Mouse (Mus musculus) hindbrain, embryonic 16.5 days (tissue): Measurements from ENCODE around the gene Ptprn2. TPM values are rescaled to one million over a fixed set of nuclear protein-coding genes. Genes with fewer than 3 reads are reported as not detected.

ENCODE experiments used
- ATAC-seq: fragments of 200-750 bp; cut with Nextera tagmentation; 2 replicates; pipeline ENCODE4 v1.8.0; 2017; ENCODE audit warnings: moderate TSS enrichment, moderate library complexity
- H3K27ac ChIP-seq: fragments of 300-500 bp; sonication (generic); 2 replicates; pipeline ENCODE4 v1.5.1; 2014; ENCODE audit warnings: low read depth, mild to moderate bottlenecking, control low read depth, low read length, moderate library complexity
- H3K27me3 ChIP-seq: fragments of 300-500 bp; sonication (generic); replicated peaks from 2 replicates; pipeline ENCODE4 v1.6.1; 2014; ENCODE audit warnings: low read length; ENCODE audit not compliant: control insufficient read depth, insufficient read depth
- H3K36me3 ChIP-seq: fragments of 300-500 bp; sonication (generic); 2 replicates; pipeline ENCODE4 v1.6.1; 2014; ENCODE audit warnings: mild to moderate bottlenecking, low read length, moderate library complexity, mixed read lengths; ENCODE audit not compliant: control insufficient read depth, insufficient read depth
- H3K4me1 ChIP-seq: fragments of 300-500 bp; sonication (generic); 2 replicates; pipeline ENCODE4 v1.6.1; 2014; ENCODE audit warnings: low read depth, low read length; ENCODE audit not compliant: control insufficient read depth, insufficient read depth
- H3K4me2 ChIP-seq: fragments of 300-500 bp; sonication (generic); 2 replicates; pipeline ENCODE4 v1.6.1; 2014; ENCODE audit warnings: mild to moderate bottlenecking, low read length, control low read depth, moderate library complexity
- H3K4me3 ChIP-seq: fragments of 300-500 bp; sonication (generic); 2 replicates; pipeline ENCODE4 v1.5.1; 2014; ENCODE audit warnings: mild to moderate bottlenecking, low read length, control low read depth, moderate library complexity
- H3K9ac ChIP-seq: fragments of 300-500 bp; sonication (generic); 2 replicates; pipeline ENCODE4 v1.6.1; 2014; ENCODE audit warnings: low read depth, mild to moderate bottlenecking, control low read depth, low read length, moderate library complexity
- H3K9me3 ChIP-seq: fragments of 300-500 bp; sonication (generic); 2 replicates; pipeline ENCODE4 v1.6.1; 2014; ENCODE audit warnings: mild to moderate bottlenecking, low read length, moderate library complexity; ENCODE audit not compliant: control insufficient read depth
- WGBS: fragments of 180-500 bp; shearing (Covaris S2); extraction: QIAGEN DNeasy Blood & Tissue Kit; methylation state at CpG from one replicate; pipeline ENCODE4 v1.1.7; 2014; 5-methylcytosine and 5-hydroxymethylcytosine counted together
- polyA plus RNA-seq: library from polyadenylated mRNA; unstranded; fragments of >200 nt; fragmentation: Nextera tagmentation; extraction: Ambion mirVana; gene quantifications from 2 replicates; pipeline ENCODE4 v1.2.1, GENCODE M21; 2015

The Ptprn2 gene
- polyA plus RNA-seq, 1 experiment from 2014 or later: 11.7 TPM

GRCm38 (mm10) chr12:117172885-117173529 lies 687.5 kb downstream of the Ptprn2 start:
- 8% methylated on average over 11 of the region's 11 CpGs for WGBS
- peak overlapping the region; percentile 15; the same call in 1 of the 2 replicates for H3K27ac ChIP-seq
- peaks cover 35% of the 10 kb centered on the region for H3K4me1 ChIP-seq
- 0 out of 2 replicates have a peak overlapping the region, but pooled peaks have one; percentile 47 for H3K9ac ChIP-seq
- ATAC-seq: peak; percentile 63
- no peaks in the 10 kb centered on the region for H3K27me3 ChIP-seq
- H3K4me3 ChIP-seq: no peak overlapping the region
- no peak overlapping the region for H3K4me2 ChIP-seq
- no peaks in the 10 kb centered on the region for H3K9me3 ChIP-seq
- H3K36me3 ChIP-seq: no peaks in the 10 kb centered on the region

- 20% methylated on average over 3 of the region's 3 CpGs for WGBS
- Histone ChIP-seq H3K4me1 (peaks cover 35% of the 10 kb centered on the region), H3K4me2 (no peak overlapping the region)
Observed at GRCm38 (mm10) chr12:117174189-117174588, 688.7 kb downstream of the Ptprn2 start.

GRCm38 (mm10) chr12:117175072-117175681 lies 689.7 kb downstream of the Ptprn2 start:
- no peak overlapping the region for H3K9ac ChIP-seq
- ATAC-seq: no peak
- peaks cover 28% of the 10 kb centered on the region for H3K4me1 ChIP-seq

More at GRCm38 (mm10) chr12:117174189-117174588, 688.7 kb downstream of the Ptprn2 start:
- Histone ChIP-seq H3K9ac (no peak overlapping the region), H3K27me3 (no peaks in the 10 kb centered on the region), H3K27ac (no peak overlapping the region), H3K36me3 (no peaks in the 10 kb centered on the region), H3K9me3 (no peaks in the 10 kb centered on the region), H3K4me3 (no peak overlapping the region)
- no peak for ATAC-seq

GRCm38 (mm10) chr12:117176259-117176823 lies 690.8 kb downstream of the Ptprn2 start:
- no peaks in the 10 kb centered on the region for H3K9me3 ChIP-seq
- 27% methylated on average over 13 of the region's 13 CpGs for WGBS
- peak overlapping the region; percentile 36 for H3K27ac ChIP-seq
- ATAC-seq: no peak
- H3K4me3 ChIP-seq: no peak overlapping the region
- no peaks in the 10 kb centered on the region for H3K27me3 ChIP-seq
- no peak overlapping the region for H3K4me2 ChIP-seq
- peaks cover 28% of the 10 kb centered on the region for H3K4me1 ChIP-seq
- no peaks in the 10 kb centered on the region for H3K36me3 ChIP-seq
- H3K9ac ChIP-seq: no peak overlapping the region

More at GRCm38 (mm10) chr12:117175072-117175681, 689.7 kb downstream of the Ptprn2 start:
- Histone ChIP-seq H3K27me3 (no peaks in the 10 kb centered on the region), H3K36me3 (no peaks in the 10 kb centered on the region), H3K27ac (no peak overlapping the region), H3K4me2 (no peak overlapping the region), H3K9me3 (no peaks in the 10 kb centered on the region), H3K4me3 (no peak overlapping the region)
- WGBS: 51% methylated on average over 15 of the region's 15 CpGs

GRCm38 (mm10) chr12:117187167-117187566 lies 701.6 kb downstream of the Ptprn2 start:
- H3K4me2 ChIP-seq: no peak overlapping the region
- H3K4me1 ChIP-seq: no peaks in the 10 kb centered on the region
- H3K36me3 ChIP-seq: peaks cover 8% of the 10 kb centered on the region
- WGBS: 81% methylated on average over 3 of the region's 3 CpGs
- no peak overlapping the region for H3K4me3 ChIP-seq
- H3K27ac ChIP-seq: no peak overlapping the region
- H3K9me3 ChIP-seq: no peaks in the 10 kb centered on the region
- no peak for ATAC-seq
- no peaks in the 10 kb centered on the region for H3K27me3 ChIP-seq
- no peak overlapping the region for H3K9ac ChIP-seq

GRCm38 (mm10) chr12:117192001-117192400 lies 706.5 kb downstream of the Ptprn2 start:
- H3K36me3 ChIP-seq: peaks cover 5% of the 10 kb centered on the region
- H3K27me3 ChIP-seq: no peaks in the 10 kb centered on the region

GRCm38 (mm10) chr12:117196721-117197425 lies 711.4 kb downstream of the Ptprn2 start:
- no peaks in the 10 kb centered on the region for H3K9me3 ChIP-seq
- H3K36me3 ChIP-seq: no peaks in the 10 kb centered on the region
- 5% methylated on average over 12 of the region's 12 CpGs for WGBS
- no peak overlapping the region for H3K4me3 ChIP-seq
- H3K9ac ChIP-seq: peak overlapping the region; percentile 43
- ATAC-seq: peak; percentile 85
- peak overlapping the region; percentile 53 for H3K4me2 ChIP-seq
- no peaks in the 10 kb centered on the region for H3K27me3 ChIP-seq
- peak overlapping the region; percentile 81 for H3K27ac ChIP-seq
- H3K4me1 ChIP-seq: peaks cover 46% of the 10 kb centered on the region

More at GRCm38 (mm10) chr12:117192001-117192400, 706.5 kb downstream of the Ptprn2 start:
- ATAC-seq: no peak
- no peak overlapping the region for H3K4me2 ChIP-seq
- 78% methylated on average over 4 of the region's 4 CpGs for WGBS
- no peak overlapping the region for H3K27ac ChIP-seq
- no peaks in the 10 kb centered on the region for H3K9me3 ChIP-seq
- peaks cover 16% of the 10 kb centered on the region for H3K4me1 ChIP-seq
- no peak overlapping the region for H3K9ac ChIP-seq
- H3K4me3 ChIP-seq: no peak overlapping the region

GRCm38 (mm10) chr12:117198093-117198492 lies 712.6 kb downstream of the Ptprn2 start:
- no peaks in the 10 kb centered on the region for H3K36me3 ChIP-seq
- H3K4me1 ChIP-seq: peaks cover 56% of the 10 kb centered on the region
- no peak overlapping the region for H3K4me3 ChIP-seq
- no peak for ATAC-seq
- H3K4me2 ChIP-seq: no peak overlapping the region
- no peaks in the 10 kb centered on the region for H3K27me3 ChIP-seq
- H3K9me3 ChIP-seq: no peaks in the 10 kb centered on the region
- 33% methylated on average over 8 of the region's 8 CpGs for WGBS
- H3K9ac ChIP-seq: no peak overlapping the region
- H3K27ac ChIP-seq: 0 out of 2 replicates have a peak overlapping the region, but pooled peaks have one; percentile 29
